Mouse (Mus musculus) heart, postnatal 0 days (tissue): Measurements from ENCODE around the gene Gm27021.

ENCODE experiments used
- CTCF ChIP-seq: IDR thresholded peaks from 2 replicates; pipeline ENCODE4 v1.5.1; 2016; ENCODE audit warnings: antibody characterized with exemption, control low read depth, low read depth
- EP300 ChIP-seq: IDR thresholded peaks from 2 replicates; pipeline ENCODE4 v1.6.1; 2016; ENCODE audit warnings: antibody characterized with exemption, low read depth

GRCm38 (mm10) chr8:120569123-120569522 lies 98.8 kb downstream of the Gm27021 start:
- TF ChIP-seq EP300 = no peak
- no peak for TF ChIP-seq CTCF
